Mouse (Mus musculus) gastrocnemius, adult 2 months (tissue): Measurements from ENCODE around the gene Has1. TPM values are rescaled to one million over a fixed set of nuclear protein-coding genes. Genes with fewer than 3 reads are reported as not detected.

Experiments
- DNase-seq: peaks from one replicate; pipeline ENCODE4 v3.0.0; 2022
- H3K27ac ChIP-seq: fragments of 200-600 bp; 2 replicates; pipeline ENCODE4 v1.8.1; 2022; ENCODE audit warnings: mild to moderate bottlenecking
- H3K4me3 ChIP-seq: fragments of 200-600 bp; 2 replicates; pipeline ENCODE4 v1.8.1; 2022; ENCODE audit warnings: mild to moderate bottlenecking, moderate library complexity
- CTCF ChIP-seq: fragments of 200-600 bp; IDR thresholded peaks from 2 replicates; pipeline ENCODE4 v1.8.1; 2022; ENCODE audit warnings: antibody characterized with exemption, mild to moderate bottlenecking, moderate library complexity
- intact Hi-C: fragments of 180-260 bp; cut with DNase I; formaldehyde crosslinking; loops from one replicate; pipeline ENCODE4 v1.15.1; 2025
- total RNA-seq, 2 experiments: library from RNA; stranded (reverse); gene quantifications; 2 replicates each; pipeline ENCODE4 v1.2.3; 2021

Has1 gene
- total RNA-seq, 2 experiments from 2014 or later = 0.13 to 0.22 TPM

GRCm38 (mm10) chr17:17837919-17838701 lies 16.9 kb downstream of the Has1 start:
- Histone ChIP-seq H3K27ac (peak overlapping the region; percentile 96), H3K4me3 (peak overlapping the region; percentile 83)
- intact Hi-C loops = loop anchor here (1.0 to 10.0 kb wide), 5 partner anchors 12 to 773 kb away; partner anchors contain the start of genes Riok2 and Zfp960
- TF ChIP-seq CTCF = peak; percentile 87
- DNase-seq = peak; percentile 97

DNA sequence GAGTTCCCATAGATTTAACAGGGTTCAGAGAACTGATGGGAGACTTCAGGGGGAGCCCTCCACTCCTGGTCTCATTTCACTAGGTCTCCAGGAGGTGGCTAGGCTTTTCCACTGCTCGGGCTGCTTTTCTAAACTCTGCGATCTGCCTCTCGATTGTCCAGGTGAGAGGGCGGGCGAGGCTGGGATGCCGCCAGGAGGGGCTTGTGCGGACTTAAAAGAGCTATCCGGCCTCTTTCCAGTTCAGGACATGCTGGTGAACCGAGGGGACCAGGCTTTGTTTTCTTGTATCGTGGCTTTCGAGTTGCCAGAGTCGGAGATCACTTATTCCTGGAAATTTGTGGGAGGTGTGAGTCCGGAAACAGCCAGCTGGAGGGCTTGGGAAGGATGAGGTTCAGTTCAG lies 17.6 kb downstream of the Has1 start:
- Histone ChIP-seq H3K27ac (peak overlapping the region; percentile 96), H3K4me3 (peak overlapping the region; percentile 83)
- TF ChIP-seq CTCF = no peak
- peak; percentile 53 for DNase-seq
- intact Hi-C loops = loop anchor here (5.0 to 10.0 kb wide), 3 partner anchors 60 to 773 kb away; partner anchors contain the start of genes Riok2 and Zfp960

- H3K27ac ChIP-seq = no peak overlapping the region; the same call in 1 of the 2 replicates
- DNase-seq = no peak
- TF ChIP-seq CTCF = no peak
- no peak overlapping the region for H3K4me3 ChIP-seq
- intact Hi-C loops = loop anchor here (5.0 to 10.0 kb wide), 3 partner anchors 61 to 771 kb away; partner anchors contain the start of genes Riok2 and Zfp960
Observed at GRCm38 (mm10) chr17:17836101-17836500, 18.9 kb downstream of the Has1 start.

GRCm38 (mm10) chr17:17834896-17835295 lies 20.1 kb downstream of the Has1 start:
- TF ChIP-seq CTCF = no peak
- intact Hi-C loops = loop anchor here (5.0 to 10.0 kb wide), 3 partner anchors 62 to 770 kb away; partner anchors contain the start of genes Riok2 and Zfp960
- Histone ChIP-seq H3K4me3 (no peak overlapping the region), H3K27ac (no peak overlapping the region)
- no peak for DNase-seq

GRCm38 (mm10) chr17:17830731-17831130 lies 24.3 kb downstream of the Has1 start:
- TF ChIP-seq CTCF = no peak
- peak overlapping the region; percentile 12; the same call in 1 of the 2 replicates for H3K27ac ChIP-seq
- peak overlapping the region; percentile 94; the same call in 1 of the 2 replicates for H3K4me3 ChIP-seq
- DNase-seq = no peak
- intact Hi-C loops = loop anchor here (10.0 kb wide), 2 partner anchors 456 to 766 kb away; partner anchors contain the start of genes Riok2 and Zfp960

DNA sequence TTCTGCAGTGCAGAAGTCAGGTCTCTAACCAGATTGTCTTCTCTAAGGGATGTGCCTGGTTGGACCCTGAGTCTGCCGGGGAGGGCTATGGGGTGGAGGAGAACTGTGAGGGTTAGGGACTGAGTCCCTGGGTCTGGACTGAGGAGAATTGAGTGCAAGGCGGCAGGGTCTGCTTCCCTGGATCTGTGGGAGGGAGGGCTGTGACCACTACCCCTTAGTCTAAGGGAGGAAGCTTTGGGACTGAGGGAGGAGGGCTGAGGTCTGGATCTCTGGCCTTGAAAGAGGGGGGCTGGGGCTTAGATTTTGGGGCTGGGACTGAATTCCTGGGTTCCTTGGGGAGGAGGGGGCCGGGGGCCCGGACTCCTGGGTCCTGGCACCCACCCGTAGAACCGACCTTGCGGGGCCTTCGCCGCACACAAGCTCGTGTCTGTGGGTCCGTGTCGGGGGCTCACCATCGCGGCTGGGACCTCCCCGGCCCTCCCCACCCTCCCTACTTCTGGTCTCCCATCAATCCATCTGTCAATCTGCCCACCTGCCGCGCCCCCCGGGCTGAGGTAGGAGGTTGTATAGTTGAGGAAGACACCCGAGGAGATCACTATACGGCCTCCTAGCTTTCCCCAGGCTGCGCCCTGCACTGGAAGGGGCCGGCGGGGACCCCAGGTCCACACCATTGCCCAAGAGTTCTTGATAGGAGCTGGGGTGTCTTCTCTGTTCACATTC lies 25.0 kb downstream of the Has1 start:
- Histone ChIP-seq H3K4me3 (peak overlapping the region; percentile 94), H3K27ac (peak overlapping the region; percentile 96)
- TF ChIP-seq CTCF = no peak
- intact Hi-C loops = loop anchor here (5.0 to 10.0 kb wide), 3 partner anchors 43 to 765 kb away; partner anchors contain the start of genes Riok2 and Zfp960
- no peak for DNase-seq

DNA sequence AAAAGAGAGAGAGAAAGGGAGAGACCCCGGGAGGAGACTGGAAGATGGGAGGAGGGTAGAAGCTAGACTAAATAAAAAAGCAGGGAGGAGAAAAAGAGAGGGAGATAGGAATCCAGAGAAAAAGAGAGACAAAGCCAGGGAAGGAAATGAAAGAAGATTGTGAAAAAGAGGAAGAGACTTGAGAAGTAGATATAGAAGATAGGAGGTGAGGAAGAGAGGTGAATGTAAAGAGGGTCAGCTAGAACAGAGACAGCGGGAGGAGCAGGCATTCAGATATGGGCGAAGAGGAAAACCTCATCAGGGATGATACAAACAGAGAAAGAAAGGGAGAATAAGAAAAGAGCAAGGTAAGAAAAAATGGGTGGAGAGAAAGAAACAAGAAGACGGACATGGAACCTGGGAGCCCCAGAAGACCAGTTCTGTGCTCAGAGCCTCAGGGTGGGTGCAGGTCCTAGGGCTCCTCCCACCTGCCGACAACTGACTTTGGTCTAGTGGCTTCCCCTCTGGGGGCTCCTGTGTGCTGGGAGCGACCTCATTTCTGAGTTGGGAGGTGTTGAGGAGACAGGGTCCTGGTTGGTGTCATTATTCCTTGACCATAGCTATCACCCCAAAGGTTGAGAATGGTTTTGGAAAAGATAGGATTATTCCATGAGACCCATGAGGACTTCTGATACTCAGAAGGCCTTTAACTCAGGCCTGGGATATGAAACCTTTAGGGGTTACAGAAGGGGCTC lies 25.8 kb downstream of the Has1 start:
- DNase-seq = no peak
- intact Hi-C loops = loop anchor here (5.0 kb wide), 1 partner anchor 42 kb away; no protein-coding TSS in a partner anchor
- peak overlapping the region; percentile 96 for H3K27ac ChIP-seq
- no peak for TF ChIP-seq CTCF
- peak overlapping the region; percentile 94 for H3K4me3 ChIP-seq

DNA sequence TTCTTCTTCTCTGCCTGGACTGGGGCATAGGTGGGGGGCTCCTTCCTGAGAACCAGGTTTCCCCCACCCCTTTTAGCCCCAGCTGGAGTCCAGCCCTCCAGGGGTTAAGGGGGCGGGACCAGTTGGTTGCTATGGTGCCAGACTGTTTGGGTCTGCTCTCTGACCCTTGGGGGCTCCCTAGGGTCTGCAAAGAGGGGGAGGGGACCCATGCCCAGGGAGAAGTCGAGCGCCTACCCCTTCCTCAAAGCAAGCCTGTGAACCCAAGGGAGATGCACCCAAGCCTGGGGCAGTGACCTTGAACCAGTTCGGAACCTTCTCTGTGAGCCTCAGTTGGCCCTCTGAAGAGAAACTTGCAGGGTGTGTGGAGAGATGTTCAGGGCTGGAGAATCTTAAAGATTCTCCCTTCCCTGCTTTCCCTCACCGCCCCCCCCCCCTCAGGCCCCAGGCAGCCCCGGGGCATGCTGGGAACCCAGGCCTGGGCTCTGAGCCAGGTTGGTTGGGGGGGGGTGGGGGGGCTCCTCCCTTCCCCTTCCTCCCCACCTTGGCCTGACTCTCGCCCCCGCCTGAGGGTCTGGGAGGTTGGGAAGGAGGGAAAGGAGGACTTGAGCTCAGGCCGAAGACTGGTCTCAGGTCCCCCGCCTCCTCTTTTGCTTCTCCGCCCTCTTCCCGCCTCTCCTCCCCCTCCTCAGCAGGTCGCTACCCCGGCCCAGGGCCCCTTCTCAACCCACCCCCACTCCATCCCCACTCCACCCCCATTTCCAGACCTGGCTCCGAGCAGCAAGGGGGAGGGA lies 26.6 kb downstream of the Has1 start:
- H3K27ac ChIP-seq = peak overlapping the region; percentile 96
- no peak for TF ChIP-seq CTCF
- H3K4me3 ChIP-seq = peak overlapping the region; percentile 94
- intact Hi-C loops = loop anchor here (5.0 kb wide), 1 partner anchor 41 kb away; no protein-coding TSS in a partner anchor
- DNase-seq = peak; percentile 65

- no peak for TF ChIP-seq CTCF
- intact Hi-C loops = loop anchor here (5.0 kb wide), 1 partner anchor 40 kb away; no protein-coding TSS in a partner anchor
- Histone ChIP-seq H3K4me3 (peak overlapping the region; percentile 94), H3K27ac (peak overlapping the region; percentile 96)
- peak; percentile 69 for DNase-seq
Observed at GRCm38 (mm10) chr17:17827658-17828190, 27.3 kb downstream of the Has1 start.

GRCm38 (mm10) chr17:17826751-17827657 lies 28.0 kb downstream of the Has1 start, which contains the start of gene Spaca6:
Spaca6 (plus strand) TSS chr17:17827158.
- H3K27ac ChIP-seq = peak within 1 kb of the TSS; percentile 96
- H3K4me3 ChIP-seq = peak within 1 kb of the TSS; percentile 94
- peak; percentile 94 for DNase-seq
- TF ChIP-seq CTCF = no peak
- intact Hi-C loops = loop anchor here (1.0 to 5.0 kb wide), 2 partner anchors 11 to 40 kb away; no protein-coding TSS in a partner anchor
